Mouse (Mus musculus): ENCODE data around the gene Gm27021. TPM values are rescaled to one million over a fixed set of nuclear protein-coding genes. Genes with fewer than 3 reads are reported as not detected.

Gene Gm27021
- total and polyA plus RNA-seq, 3 experiments, result not detected

GRCm38 (mm10) chr8:120632969-120633664 lies 34.8 kb downstream of the Gm27021 start:
- WGBS, result 53% methylated on average over 17 of the region's 17 CpGs
- TF ChIP-seq EP300 (IDR thresholded peaks at IDR 0.05; ENCODE audit: insufficient read depth, low read depth, low read length) (no peak), CTCF (IDR thresholded peaks at IDR 0.05) (no peak)
- no peaks in the 10 kb centered on the region for H3K27me3 ChIP-seq (ENCODE audit: control insufficient read depth, insufficient read depth, low read length)
- no peak overlapping the region; the same call in 1 of the 2 replicates for H3K4me3 ChIP-seq
- H3K79me2 ChIP-seq (replicated peaks; ENCODE audit: control insufficient read depth, insufficient read depth, low read length), result no peaks in the 10 kb centered on the region
- no peak overlapping the region for H3K9ac ChIP-seq (ENCODE audit: low read depth, low read length)
- intact Hi-C loops (cut with DNase I), result no loop called here
- H3K27ac ChIP-seq, result no peak overlapping the region
- no peaks in the 10 kb centered on the region for H3K36me3 ChIP-seq (ENCODE audit: control insufficient read depth, insufficient read depth, low read length)
- no peaks in the 10 kb centered on the region for H3K4me1 ChIP-seq (ENCODE audit: control insufficient read depth, insufficient read depth, low read length)
- DNase-seq, result no peak

GRCm38 (mm10) chr8:120631441-120632375 lies 36.2 kb downstream of the Gm27021 start:
- 71% methylated on average over 21 of the region's 21 CpGs for WGBS
- H3K36me3 ChIP-seq (ENCODE audit: control insufficient read depth, insufficient read depth, low read length), result no peaks in the 10 kb centered on the region
- H3K9ac ChIP-seq (ENCODE audit: low read depth, low read length), result no peak overlapping the region
- no peaks in the 10 kb centered on the region for H3K79me2 ChIP-seq (replicated peaks; ENCODE audit: control insufficient read depth, insufficient read depth, low read length)
- no peaks in the 10 kb centered on the region for H3K4me1 ChIP-seq (ENCODE audit: control insufficient read depth, insufficient read depth, low read length)
- no peak overlapping the region for H3K4me3 ChIP-seq
- H3K27me3 ChIP-seq (ENCODE audit: control insufficient read depth, insufficient read depth, low read length), result no peaks in the 10 kb centered on the region
- intact Hi-C loops (cut with DNase I), result no loop called here
- DNase-seq, result no peak
- TF ChIP-seq EP300 (IDR thresholded peaks at IDR 0.05; ENCODE audit: insufficient read depth, low read depth, low read length), result no peak
- no peak for TF ChIP-seq CTCF (IDR thresholded peaks at IDR 0.05)
- TF ChIP-seq POLR2A (IDR thresholded peaks at IDR 0.05; ENCODE audit: insufficient read depth, low read depth, low read length), result no peak
- H3K27ac ChIP-seq, result no peak overlapping the region

- TF ChIP-seq EP300 (IDR thresholded peaks at IDR 0.05; ENCODE audit: insufficient read depth, low read depth, low read length) (no peak), CTCF (IDR thresholded peaks at IDR 0.05) (no peak), POLR2A (IDR thresholded peaks at IDR 0.05; ENCODE audit: insufficient read depth, low read depth, low read length) (no peak)
- intact Hi-C loops (cut with DNase I), result no loop called here
- Histone ChIP-seq H3K27ac (no peak overlapping the region), H3K9ac (ENCODE audit: low read depth, low read length) (no peak overlapping the region), H3K4me1 (ENCODE audit: control insufficient read depth, insufficient read depth, low read length) (no peaks in the 10 kb centered on the region), H3K36me3 (ENCODE audit: control insufficient read depth, insufficient read depth, low read length) (no peaks in the 10 kb centered on the region), H3K79me2 (replicated peaks; ENCODE audit: control insufficient read depth, insufficient read depth, low read length) (no peaks in the 10 kb centered on the region), H3K4me3 (no peak overlapping the region), H3K27me3 (ENCODE audit: control insufficient read depth, insufficient read depth, low read length) (no peaks in the 10 kb centered on the region)
- no peak for DNase-seq
- 53% methylated on average over 6 of the region's 6 CpGs for WGBS
Measured at GRCm38 (mm10) chr8:120630848-120631247, 37.0 kb downstream of the Gm27021 start.

- WGBS, result 56% methylated on average over 5 of the region's 5 CpGs
- no peaks in the 10 kb centered on the region for H3K4me1 ChIP-seq (ENCODE audit: control insufficient read depth, insufficient read depth, low read length)
- intact Hi-C loops (cut with DNase I), result no loop called here
- no peak overlapping the region for H3K4me3 ChIP-seq
- no peak for DNase-seq
- H3K27me3 ChIP-seq (ENCODE audit: control insufficient read depth, insufficient read depth, low read length), result no peaks in the 10 kb centered on the region
- TF ChIP-seq POLR2A (IDR thresholded peaks at IDR 0.05; ENCODE audit: insufficient read depth, low read depth, low read length) (no peak), EP300 (IDR thresholded peaks at IDR 0.05; ENCODE audit: insufficient read depth, low read depth, low read length) (no peak), CTCF (IDR thresholded peaks at IDR 0.05) (no peak)
- no peaks in the 10 kb centered on the region for H3K36me3 ChIP-seq (ENCODE audit: control insufficient read depth, insufficient read depth, low read length)
- no peak overlapping the region for H3K9ac ChIP-seq (ENCODE audit: low read depth, low read length)
- H3K79me2 ChIP-seq (replicated peaks; ENCODE audit: control insufficient read depth, insufficient read depth, low read length), result no peaks in the 10 kb centered on the region
- no peak overlapping the region for H3K27ac ChIP-seq
Measured at GRCm38 (mm10) chr8:120630031-120630430, 37.8 kb downstream of the Gm27021 start.

GRCm38 (mm10) chr8:120627298-120627697 lies 40.6 kb downstream of the Gm27021 start:
- H3K27ac ChIP-seq, result no peak overlapping the region
- intact Hi-C loops (cut with DNase I), result no loop called here
- no peak for DNase-seq
- H3K27me3 ChIP-seq (ENCODE audit: control insufficient read depth, insufficient read depth, low read length), result no peaks in the 10 kb centered on the region
- 87% methylated on average over 5 of the region's 5 CpGs for WGBS
- no peaks in the 10 kb centered on the region for H3K36me3 ChIP-seq (ENCODE audit: control insufficient read depth, insufficient read depth, low read length)
- no peak for TF ChIP-seq CTCF (IDR thresholded peaks at IDR 0.05)
- H3K4me1 ChIP-seq (ENCODE audit: control insufficient read depth, insufficient read depth, low read length), result no peaks in the 10 kb centered on the region
- no peak overlapping the region for H3K9ac ChIP-seq (ENCODE audit: low read depth, low read length)
- no peak overlapping the region for H3K4me3 ChIP-seq
- no peaks in the 10 kb centered on the region for H3K79me2 ChIP-seq (replicated peaks; ENCODE audit: control insufficient read depth, insufficient read depth, low read length)

GRCm38 (mm10) chr8:120626461-120626860 lies 41.4 kb downstream of the Gm27021 start:
- WGBS, result 79% methylated on average over 11 of the region's 11 CpGs
- no peaks in the 10 kb centered on the region for H3K27me3 ChIP-seq (ENCODE audit: control insufficient read depth, insufficient read depth, low read length)
- no peak for DNase-seq
- H3K36me3 ChIP-seq (ENCODE audit: control insufficient read depth, insufficient read depth, low read length), result no peaks in the 10 kb centered on the region
- no peak overlapping the region for H3K27ac ChIP-seq
- no peaks in the 10 kb centered on the region for H3K4me1 ChIP-seq (ENCODE audit: control insufficient read depth, insufficient read depth, low read length)
- H3K79me2 ChIP-seq (replicated peaks; ENCODE audit: control insufficient read depth, insufficient read depth, low read length), result no peaks in the 10 kb centered on the region
- intact Hi-C loops (cut with DNase I), result no loop called here
- no peak overlapping the region for H3K9ac ChIP-seq (ENCODE audit: low read depth, low read length)
- H3K4me3 ChIP-seq, result no peak overlapping the region
- TF ChIP-seq EP300 (IDR thresholded peaks at IDR 0.05; ENCODE audit: insufficient read depth, low read depth, low read length) (no peak), POLR2A (IDR thresholded peaks at IDR 0.05; ENCODE audit: insufficient read depth, low read depth, low read length) (no peak), CTCF (IDR thresholded peaks at IDR 0.05) (no peak)

All from heart, adult 2 months (tissue).